Mouse (Mus musculus) liver, embryonic 11.5 days (tissue): ENCODE results near the gene Sec24c. TPM values are rescaled to one million over a fixed set of nuclear protein-coding genes. Genes with fewer than 3 reads are reported as not detected.

Experiments
- ATAC-seq: fragments of 200-750 bp; cut with Nextera tagmentation; replicated peaks from 2 replicates; pipeline ENCODE4 v1.8.0; 2017; ENCODE audit warnings: moderate number of reproducible peaks, mild to moderate bottlenecking, moderate TSS enrichment, moderate library complexity; ENCODE audit not compliant: low FRiP score
- DNase-seq: peaks from one replicate; pipeline ENCODE4 v3.0.0-alpha.2; 2017; ENCODE audit warnings: low spot score
- H3K27ac ChIP-seq: fragments of 300-500 bp; sonication (generic); 2 replicates; pipeline ENCODE4 v1.5.1; 2014; ENCODE audit warnings: mild to moderate bottlenecking, low read depth, low read length, control low read depth
- H3K27me3 ChIP-seq: fragments of 300-500 bp; sonication (generic); replicated peaks from 2 replicates; pipeline ENCODE4 v1.6.1; 2014; ENCODE audit warnings: low read length, mixed read lengths; ENCODE audit not compliant: control insufficient read depth, insufficient read depth
- H3K36me3 ChIP-seq: fragments of 300-500 bp; sonication (generic); 2 replicates; pipeline ENCODE4 v1.6.1; 2014; ENCODE audit warnings: mild to moderate bottlenecking, low read length, moderate library complexity, mixed read lengths; ENCODE audit not compliant: control insufficient read depth, insufficient read depth
- H3K4me1 ChIP-seq: fragments of 300-500 bp; sonication (generic); replicated peaks from 2 replicates; pipeline ENCODE4 v1.6.1; 2014; ENCODE audit warnings: low read length, mixed read lengths; ENCODE audit not compliant: control insufficient read depth, insufficient read depth
- H3K4me2 ChIP-seq: fragments of 300-500 bp; sonication (generic); 2 replicates; pipeline ENCODE4 v1.6.1; 2014; ENCODE audit warnings: mild to moderate bottlenecking, control low read depth, moderate library complexity
- H3K4me3 ChIP-seq: fragments of 300-500 bp; sonication (generic); 2 replicates; pipeline ENCODE4 v1.5.1; 2014; ENCODE audit warnings: low read depth, low read length, control low read depth
- H3K9ac ChIP-seq: fragments of 300-500 bp; sonication (generic); 2 replicates; pipeline ENCODE4 v1.6.1; 2014; ENCODE audit warnings: low read depth, low read length, control low read depth
- H3K9me3 ChIP-seq: fragments of 300-500 bp; sonication (generic); 2 replicates; pipeline ENCODE4 v1.6.1; 2016; ENCODE audit warnings: low read length, inconsistent platforms, mixed read lengths; ENCODE audit not compliant: control insufficient read depth
- WGBS: fragments of 180-500 bp; shearing (Covaris S2); extraction: QIAGEN DNeasy Blood & Tissue Kit; methylation state at CpG from one replicate; pipeline ENCODE4 v1.1.7; 2014; 5-methylcytosine and 5-hydroxymethylcytosine counted together
- polyA plus RNA-seq: library from polyadenylated mRNA; unstranded; fragments of >200 nt; fragmentation: Nextera tagmentation; extraction: Ambion mirVana; gene quantifications from 2 replicates; pipeline ENCODE4 v1.2.1, GENCODE M21; 2014

The Sec24c gene
- polyA plus RNA-seq, 1 experiment from 2014 or later: 85.5 TPM

DNA sequence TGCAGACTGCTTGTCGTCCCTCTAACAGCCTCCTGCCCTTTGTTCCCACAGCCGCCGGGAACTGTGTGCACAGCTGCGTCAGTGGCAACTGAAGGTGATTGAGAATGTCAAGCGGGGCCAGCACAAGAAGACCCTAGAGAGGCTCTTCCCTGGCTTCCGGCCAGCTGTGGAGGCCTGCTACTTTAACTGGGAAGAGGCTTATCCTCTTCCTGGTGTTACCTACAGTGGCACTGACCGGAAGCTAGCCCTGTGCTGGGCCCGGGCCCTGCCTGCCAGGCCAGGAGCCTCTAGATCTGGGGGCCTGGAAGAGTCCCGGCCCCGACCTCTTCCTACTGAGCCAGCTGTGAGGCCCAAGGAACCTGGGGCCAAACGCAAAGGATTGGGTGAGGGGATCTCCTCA lies 39.7 kb downstream of the Sec24c start:
- ATAC-seq (no peak), DNase-seq (no peak)
- Histone ChIP-seq H3K4me2 (no peak overlapping the region), H3K27ac (0 out of 2 replicates have a peak overlapping the region, but pooled peaks have one; percentile 22), H3K9ac (peak overlapping the region; percentile 35; the same call in 1 of the 2 replicates), H3K4me3 (no peak overlapping the region), H3K9me3 (no peaks in the 10 kb centered on the region), H3K27me3 (no peaks in the 10 kb centered on the region), H3K4me1 (peaks cover 15% of the 10 kb centered on the region), H3K36me3 (peaks cover 33% of the 10 kb centered on the region)
- WGBS: 71% methylated on average over 11 of the region's 11 CpGs

- Histone ChIP-seq H3K9me3 (no peaks in the 10 kb centered on the region), H3K4me3 (no peak overlapping the region), H3K27ac (no peak overlapping the region), H3K4me2 (no peak overlapping the region), H3K27me3 (no peaks in the 10 kb centered on the region), H3K4me1 (peaks cover 11% of the 10 kb centered on the region), H3K36me3 (peaks cover 51% of the 10 kb centered on the region), H3K9ac (no peak overlapping the region)
- WGBS: 89% methylated on average over 10 of the region's 10 CpGs
- no peak for DNase-seq
- no peak for ATAC-seq
These were observed 44.3 kb downstream of the Sec24c start for GRCm38 (mm10) chr14:20718443-20718842.

- peaks cover 52% of the 10 kb centered on the region for H3K36me3 ChIP-seq
- H3K4me3 ChIP-seq: no peak overlapping the region
- ATAC-seq (no peak), DNase-seq (no peak)
- WGBS: 92% methylated on average over 12 of the region's 12 CpGs
- no peaks in the 10 kb centered on the region for H3K27me3 ChIP-seq
- no peak overlapping the region for H3K4me2 ChIP-seq
- H3K9ac ChIP-seq: no peak overlapping the region
- H3K27ac ChIP-seq: no peak overlapping the region
- H3K9me3 ChIP-seq: no peaks in the 10 kb centered on the region
- peaks cover 6% of the 10 kb centered on the region for H3K4me1 ChIP-seq
These were observed 45.7 kb downstream of the Sec24c start for GRCm38 (mm10) chr14:20719767-20720166.

GRCm38 (mm10) chr14:20721371-20721770 lies 47.3 kb downstream of the Sec24c start:
- WGBS: 87% methylated on average over 4 of the region's 4 CpGs

GRCm38 (mm10) chr14:20723006-20723405 lies 48.9 kb downstream of the Sec24c start:
- 91% methylated on average over 12 of the region's 12 CpGs for WGBS
- H3K4me3 ChIP-seq: no peak overlapping the region
- no peaks in the 10 kb centered on the region for H3K9me3 ChIP-seq
- no peak overlapping the region for H3K4me2 ChIP-seq
- DNase-seq (no peak), ATAC-seq (no peak)
- H3K27me3 ChIP-seq: no peaks in the 10 kb centered on the region
- H3K4me1 ChIP-seq: peaks cover 18% of the 10 kb centered on the region
- H3K36me3 ChIP-seq: peaks cover 61% of the 10 kb centered on the region
- H3K9ac ChIP-seq: no peak overlapping the region
- H3K27ac ChIP-seq: no peak overlapping the region

More at GRCm38 (mm10) chr14:20721371-20721770, 47.3 kb downstream of the Sec24c start:
- Histone ChIP-seq H3K4me1 (peaks cover 14% of the 10 kb centered on the region), H3K9me3 (no peaks in the 10 kb centered on the region), H3K4me2 (no peak overlapping the region), H3K27ac (no peak overlapping the region), H3K36me3 (peaks cover 53% of the 10 kb centered on the region), H3K27me3 (no peaks in the 10 kb centered on the region), H3K4me3 (no peak overlapping the region), H3K9ac (no peak overlapping the region)
- ATAC-seq: no peak
- DNase-seq: no peak

DNA sequence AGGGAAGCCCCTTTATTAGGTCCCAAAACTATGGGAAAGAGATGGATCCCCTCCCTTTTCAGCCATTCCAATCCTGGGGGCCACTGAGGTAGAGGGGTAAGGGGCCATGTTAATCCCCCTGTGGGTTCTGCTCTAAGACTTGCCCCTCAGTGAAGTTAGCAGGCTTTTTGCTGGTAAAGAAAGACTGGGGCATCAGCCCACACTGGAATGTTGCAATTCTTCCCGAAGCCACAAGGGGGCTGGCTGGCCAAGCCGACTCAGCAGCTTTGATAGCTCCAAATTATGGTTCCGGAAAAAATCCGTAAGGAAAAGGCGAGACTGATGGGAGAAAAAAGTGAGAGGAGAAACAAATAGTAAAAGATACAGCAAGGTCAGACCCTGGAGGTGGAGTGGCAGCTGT lies 49.9 kb downstream of the Sec24c start:
- DNase-seq (no peak), ATAC-seq (no peak)
- Histone ChIP-seq H3K4me3 (no peak overlapping the region), H3K9me3 (no peaks in the 10 kb centered on the region), H3K27me3 (no peaks in the 10 kb centered on the region), H3K36me3 (peaks cover 64% of the 10 kb centered on the region), H3K4me2 (no peak overlapping the region), H3K9ac (no peak overlapping the region), H3K27ac (no peak overlapping the region), H3K4me1 (peaks cover 18% of the 10 kb centered on the region)
- 43% methylated on average over 5 of the region's 5 CpGs for WGBS

- Histone ChIP-seq H3K36me3 (peaks cover 66% of the 10 kb centered on the region), H3K4me2 (peak overlapping the region; percentile 55), H3K27me3 (no peaks in the 10 kb centered on the region), H3K4me3 (peak overlapping the region; percentile 4; the same call in 1 of the 2 replicates), H3K9me3 (no peaks in the 10 kb centered on the region), H3K27ac (peak overlapping the region; percentile 75), H3K4me1 (peaks cover 20% of the 10 kb centered on the region), H3K9ac (peak overlapping the region; percentile 39)
- no peak for DNase-seq
- WGBS: 45% methylated on average over 6 of the region's 6 CpGs
- peak; percentile 87 for ATAC-seq
These were observed 51.7 kb downstream of the Sec24c start for GRCm38 (mm10) chr14:20725660-20726339.

- H3K4me1 ChIP-seq: peaks cover 30% of the 10 kb centered on the region
- H3K27me3 ChIP-seq: no peaks in the 10 kb centered on the region
- whole genome bisulfite sequencing: 89% methylated on average over 9 of the region's 9 CpGs
- peaks cover 32% of the 10 kb centered on the region for H3K36me3 ChIP-seq
- H3K4me2 ChIP-seq: no peak overlapping the region
- ATAC-seq (no peak), DNase-seq (no peak)
- H3K9me3 ChIP-seq: no peaks in the 10 kb centered on the region
- H3K9ac ChIP-seq: no peak overlapping the region
- H3K27ac ChIP-seq: no peak overlapping the region
- no peak overlapping the region for H3K4me3 ChIP-seq
These were observed 55.8 kb downstream of the Sec24c start for GRCm38 (mm10) chr14:20729871-20730270.
